Mouse (Mus musculus): ENCODE measurements at regions not wholly inside any gene's neighbourhood (a gene's known extent, or its start where the extent isn't known, plus 50 kb on each side); places are given as distances from the start of the nearest gene placed in this dataset.
"Not testable (repeated sequence)": the region's sequence is repeated elsewhere in the genome, so short reads cannot be mapped to it uniquely, and the experiment has no call there.

GRCm38 (mm10) chr13:81013953-81014352, 130.8 kb downstream of the Arrdc3 start:
- DNase-seq = no peak

- DNase-seq = no peak
Measured at GRCm38 (mm10) chr13:81020106-81020747, 137.0 kb downstream of the Arrdc3 start.

GRCm38 (mm10) chr13:81020811-81021210, 137.6 kb downstream of the Arrdc3 start:
- no peak for DNase-seq

- DNase-seq = no peak
Measured at GRCm38 (mm10) chr13:81022410-81022809, 139.2 kb downstream of the Arrdc3 start.

- not testable (repeated sequence) for DNase-seq
Measured at GRCm38 (mm10) chr13:81025241-81025760, 142.1 kb downstream of the Arrdc3 start.

GRCm38 (mm10) chr13:81037316-81037715, 154.1 kb downstream of the Arrdc3 start:
- DNase-seq = no peak

GRCm38 (mm10) chr13:81038736-81039135, 155.6 kb downstream of the Arrdc3 start:
- DNase-seq = no peak

GRCm38 (mm10) chr13:81040494-81040893, 157.3 kb downstream of the Arrdc3 start:
- no peak for DNase-seq

- no peak for DNase-seq
Measured at GRCm38 (mm10) chr13:81041646-81042045, 158.5 kb downstream of the Arrdc3 start.

Data from cerebellum, postnatal 25 days (tissue).